Mouse (Mus musculus) urinary bladder, adult 2 months (tissue): ENCODE data around the gene Mtmr1. TPM values are rescaled to one million over a fixed set of nuclear protein-coding genes. Genes with fewer than 3 reads are reported as not detected.
"Not testable (repeated sequence)": the region's sequence is repeated elsewhere in the genome, so short reads cannot be mapped to it uniquely, and the experiment has no call there.

ENCODE experiments used
- DNase-seq: peaks from one replicate; pipeline ENCODE4 v3.0.0; 2022; ENCODE audit warnings: low spot score
- polyA plus RNA-seq: library from polyadenylated mRNA; depleted of rRNA; stranded (reverse); fragments of >200 nt; gene quantifications from 2 replicates; pipeline ENCODE4 v1.2.3, GENCODE M21; 2012; rRNA removed

Mtmr1 gene
- polyA plus RNA-seq, result 27.8 and 40.6 TPM in 2 replicates

GRCm38 (mm10) chrX:71364554-71364991, at the start of gene Mtmr1:
TSS of gene Mtmr1 (plus strand) at chrX:71364760.
- peak; percentile 74 for DNase-seq

- no peak for DNase-seq
Measured at GRCm38 (mm10) chrX:71352033-71352432, 12.5 kb upstream of the Mtmr1 start.

GRCm38 (mm10) chrX:71355331-71355730, 9.2 kb upstream of the Mtmr1 start:
- no peak for DNase-seq

- not testable (repeated sequence) for DNase-seq
Measured at GRCm38 (mm10) chrX:71361793-71362192, 2.8 kb upstream of the Mtmr1 start.

- no peak for DNase-seq
Measured at GRCm38 (mm10) chrX:71364062-71364461, 498 bp upstream of the Mtmr1 start.

- DNase-seq, result peak; percentile 30
Measured at GRCm38 (mm10) chrX:71365011-71365410, 451 bp downstream of the Mtmr1 start.

GRCm38 (mm10) chrX:71365510-71365909, 950 bp downstream of the Mtmr1 start:
- no peak for DNase-seq

GRCm38 (mm10) chrX:71366973-71367372, 2.4 kb downstream of the Mtmr1 start:
- no peak for DNase-seq

GRCm38 (mm10) chrX:71376781-71377180, 12.2 kb downstream of the Mtmr1 start:
- no peak for DNase-seq

GRCm38 (mm10) chrX:71378435-71378834, 13.9 kb downstream of the Mtmr1 start:
- no peak for DNase-seq

GRCm38 (mm10) chrX:71381571-71381970, 17.0 kb downstream of the Mtmr1 start:
- DNase-seq, result no peak

- DNase-seq, result no peak
Measured at GRCm38 (mm10) chrX:71396326-71396725, 31.8 kb downstream of the Mtmr1 start.

- DNase-seq, result no peak
Measured at GRCm38 (mm10) chrX:71406290-71406689, 41.7 kb downstream of the Mtmr1 start.

- no peak for DNase-seq
Measured at GRCm38 (mm10) chrX:71408386-71408785, 43.8 kb downstream of the Mtmr1 start.

- DNase-seq, result no peak
Measured at GRCm38 (mm10) chrX:71412776-71413175, 48.2 kb downstream of the Mtmr1 start.

GRCm38 (mm10) chrX:71413616-71414015, 49.1 kb downstream of the Mtmr1 start:
- DNase-seq, result no peak

GRCm38 (mm10) chrX:71424852-71425251, 60.3 kb downstream of the Mtmr1 start:
- DNase-seq, result no peak

GRCm38 (mm10) chrX:71425746-71426519, 61.4 kb downstream of the Mtmr1 start:
- DNase-seq, result peak; percentile 64

- no peak for DNase-seq
Measured at GRCm38 (mm10) chrX:71427491-71427890, 62.9 kb downstream of the Mtmr1 start.

- no peak for DNase-seq
Measured at GRCm38 (mm10) chrX:71430900-71431299, 66.3 kb downstream of the Mtmr1 start.

- no peak for DNase-seq
Measured at GRCm38 (mm10) chrX:71434448-71434847, 69.9 kb downstream of the Mtmr1 start.

GRCm38 (mm10) chrX:71434860-71435259, 70.3 kb downstream of the Mtmr1 start:
- DNase-seq, result no peak

- DNase-seq, result no peak
Measured at GRCm38 (mm10) chrX:71435542-71435941, 71.0 kb downstream of the Mtmr1 start.

GRCm38 (mm10) chrX:71439473-71439872, 74.9 kb downstream of the Mtmr1 start:
- no peak for DNase-seq
